Mouse (Mus musculus): ENCODE measurements at regions not wholly inside any gene's neighbourhood (a gene's known extent, or its start where the extent isn't known, plus 50 kb on each side); places are given as distances from the start of the nearest gene placed in this dataset.
A peak's percentile ranks its signal among the peaks of the same experiment; 100 is the strongest.
"Not testable (repeated sequence)": the region's sequence is repeated elsewhere in the genome, so short reads cannot be mapped to it uniquely, and the experiment has no call there.

GRCm38 (mm10) chr17:63704991-63705390 lies 157.9 kb upstream of the Fer start:
- peak; percentile 14 for DNase-seq (ENCODE audit: inconsistent ontology term)

DNA sequence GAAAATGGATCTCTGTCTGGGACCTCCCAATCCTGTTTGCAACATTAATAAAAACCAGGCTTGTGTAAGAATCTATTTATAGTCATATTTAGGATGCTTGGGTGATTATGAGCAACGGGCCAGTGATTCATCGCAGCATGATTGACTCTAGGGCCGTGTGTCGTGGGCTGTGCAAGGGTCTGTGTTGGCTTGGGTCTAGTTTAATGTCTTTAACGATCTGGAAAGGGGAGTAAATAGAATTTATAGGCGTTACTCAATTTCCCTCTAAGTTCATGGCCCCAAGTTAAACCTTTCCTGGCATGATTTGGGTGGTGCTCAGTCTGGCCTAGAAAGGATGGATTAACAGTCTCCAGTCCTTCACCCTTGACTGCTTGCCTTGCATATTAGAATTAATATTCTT lies 149.9 kb upstream of the Fer start:
- DNase-seq (ENCODE audit: inconsistent ontology term): peak; percentile 73

- no peak for DNase-seq (ENCODE audit: inconsistent ontology term)
These were observed 147.2 kb upstream of the Fer start for GRCm38 (mm10) chr17:63715687-63716086.

DNA sequence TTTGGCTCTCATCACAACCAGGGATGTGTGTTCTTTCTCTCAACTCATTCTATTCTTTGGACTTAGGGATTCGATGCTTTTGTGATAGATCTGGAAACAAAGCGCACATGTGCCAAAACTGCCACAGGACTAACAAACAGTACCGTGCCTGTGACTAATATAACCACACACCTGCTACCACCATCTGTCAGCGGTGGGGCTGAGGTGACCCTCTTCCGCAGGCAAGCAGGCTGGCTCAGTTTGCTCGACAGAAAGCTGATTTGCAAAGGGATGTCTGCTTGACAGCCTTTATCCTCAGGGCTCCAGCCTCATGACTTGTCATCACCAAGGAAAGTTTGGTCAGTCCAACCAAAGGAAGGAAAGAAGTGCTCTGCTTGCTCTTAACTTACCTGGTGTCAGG lies 146.7 kb upstream of the Fer start:
- no peak for DNase-seq (ENCODE audit: inconsistent ontology term)

DNA sequence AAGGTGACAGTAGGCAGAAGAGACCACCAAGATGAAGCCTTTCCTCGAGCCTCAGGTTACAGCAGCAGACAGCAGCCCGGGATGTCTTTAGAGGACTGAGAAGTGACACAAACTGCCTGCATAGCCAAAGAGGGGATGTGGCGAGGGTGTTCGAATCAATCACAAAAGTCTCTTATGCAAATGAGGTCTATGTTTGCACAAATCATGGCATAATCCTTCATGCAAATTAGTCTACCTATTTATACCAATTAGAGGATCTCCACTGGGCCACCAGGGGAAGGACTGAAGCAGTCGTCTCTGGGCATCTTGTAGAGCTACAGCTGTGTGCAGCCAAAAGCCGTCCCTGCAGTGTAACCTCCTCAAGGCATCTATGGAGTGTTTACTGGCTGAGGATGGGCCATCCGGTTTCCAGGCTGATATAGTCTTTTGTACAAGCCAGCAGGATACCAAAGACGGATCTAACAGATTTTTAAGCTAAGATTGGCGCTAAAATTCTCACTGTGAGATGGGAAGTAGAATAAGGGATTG lies 145.7 kb upstream of the Fer start:
- no peak for DNase-seq (ENCODE audit: inconsistent ontology term)

GRCm38 (mm10) chr17:63718972-63719715 lies 143.7 kb upstream of the Fer start:
- DNase-seq (ENCODE audit: inconsistent ontology term): no peak

DNA sequence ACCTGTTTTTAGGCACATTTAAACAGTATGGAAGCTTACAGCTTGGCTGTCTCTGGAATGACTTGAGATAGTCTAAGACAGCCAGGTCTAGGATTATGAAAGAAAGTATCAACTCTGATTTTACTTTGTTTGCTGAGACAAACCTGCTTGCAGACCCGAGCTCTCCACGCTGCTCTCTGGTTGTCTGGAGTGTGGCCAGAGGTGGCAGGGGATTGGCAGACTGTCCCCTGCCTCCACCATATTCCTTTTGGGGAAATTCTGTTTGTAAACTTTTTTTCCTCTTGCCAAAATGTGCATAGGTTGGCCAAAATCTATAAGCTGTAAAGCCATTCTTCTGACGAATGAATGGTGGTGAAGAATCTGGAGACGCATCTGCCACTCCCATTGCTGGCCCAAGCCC lies 143.1 kb upstream of the Fer start:
- no peak for DNase-seq (ENCODE audit: inconsistent ontology term)

GRCm38 (mm10) chr17:63720883-63721282 lies 142.0 kb upstream of the Fer start:
- no peak for DNase-seq (ENCODE audit: inconsistent ontology term)

GRCm38 (mm10) chr17:63722434-63723004 lies 140.3 kb upstream of the Fer start:
- no peak for DNase-seq (ENCODE audit: inconsistent ontology term)

DNA sequence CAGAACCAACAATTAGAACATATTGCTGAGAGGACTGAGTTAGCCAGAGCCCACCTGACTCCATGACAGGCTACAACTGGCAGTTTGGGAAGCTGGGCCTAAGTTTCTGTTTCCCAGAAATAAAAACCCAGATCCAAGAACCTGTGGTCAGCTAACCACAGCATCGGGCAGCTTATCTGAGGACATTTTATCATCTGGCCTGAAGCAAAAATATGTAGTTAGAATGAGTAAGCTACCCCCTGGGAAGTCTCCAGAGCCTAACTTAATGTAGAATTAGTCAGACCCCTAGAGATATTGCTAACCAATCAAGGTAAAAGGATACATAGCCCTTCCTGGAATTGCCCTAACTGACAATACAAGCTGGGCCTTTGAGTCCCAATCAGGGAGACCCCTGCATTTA lies 124.7 kb upstream of the Fer start:
- no peak for DNase-seq (ENCODE audit: inconsistent ontology term)

DNA sequence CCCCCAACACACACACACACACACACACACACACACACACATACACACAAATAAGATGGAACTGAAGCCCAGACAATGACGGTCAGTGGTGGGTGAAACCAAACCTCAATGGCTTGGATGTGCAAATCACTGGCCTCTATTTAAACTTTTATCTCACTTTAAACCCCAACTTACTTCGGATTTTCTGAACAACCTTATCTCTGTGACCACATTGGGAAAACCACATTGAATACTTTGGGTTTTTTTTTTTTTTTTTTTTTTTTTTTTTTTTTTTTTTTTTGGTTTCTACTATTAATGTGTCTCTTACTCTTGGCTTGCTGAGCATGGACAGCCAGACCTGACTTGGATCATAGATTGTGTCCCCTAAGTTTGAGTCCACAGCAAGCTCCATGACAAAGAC lies 123.2 kb upstream of the Fer start:
- DNase-seq (ENCODE audit: inconsistent ontology term): no peak

GRCm38 (mm10) chr17:63749257-63749656 lies 113.6 kb upstream of the Fer start:
- not testable (repeated sequence) for DNase-seq (ENCODE audit: inconsistent ontology term)

- DNase-seq (ENCODE audit: inconsistent ontology term): no peak
These were observed 108.5 kb upstream of the Fer start for GRCm38 (mm10) chr17:63754399-63754798.

DNA sequence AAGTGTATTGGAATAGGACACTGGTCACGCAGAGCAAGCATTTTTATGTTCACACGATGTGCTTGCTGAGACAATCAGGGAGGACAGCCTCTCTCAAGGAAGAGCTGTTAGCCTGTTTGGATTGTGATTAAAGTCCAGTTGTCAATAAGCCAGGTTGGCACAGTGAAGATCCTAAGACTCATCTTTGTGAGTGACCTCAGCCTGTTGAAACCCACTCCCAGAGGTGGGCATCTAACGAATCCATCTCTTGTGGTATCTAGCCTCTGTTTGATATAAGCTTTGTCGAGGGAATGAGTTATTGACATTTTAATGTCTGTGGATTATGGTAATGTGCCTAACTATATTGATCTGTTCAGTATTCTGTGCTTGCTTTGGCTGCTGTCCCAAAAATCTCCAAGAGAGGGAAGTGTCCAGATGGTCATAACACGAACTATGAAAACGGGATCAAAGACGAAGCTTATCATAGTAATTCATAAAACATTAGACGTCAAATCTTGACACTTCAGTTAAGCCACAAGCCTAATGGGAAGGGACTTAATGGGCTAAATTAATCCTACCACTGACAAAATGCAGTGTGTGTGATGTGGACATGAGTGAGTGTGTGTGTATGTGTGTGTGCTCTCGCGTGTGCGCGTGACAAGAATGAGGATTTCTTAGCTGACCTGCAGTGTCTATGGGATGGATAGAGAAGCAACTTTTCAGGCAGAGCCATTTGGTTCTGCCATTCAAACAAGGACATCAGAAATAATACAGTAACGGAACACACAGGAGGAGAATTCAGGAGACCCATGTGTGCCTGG lies 104.8 kb upstream of the Fer start:
- no peak for DNase-seq (ENCODE audit: inconsistent ontology term)

GRCm38 (mm10) chr17:63758817-63759404 lies 104.0 kb upstream of the Fer start:
- no peak for DNase-seq (ENCODE audit: inconsistent ontology term)

DNA sequence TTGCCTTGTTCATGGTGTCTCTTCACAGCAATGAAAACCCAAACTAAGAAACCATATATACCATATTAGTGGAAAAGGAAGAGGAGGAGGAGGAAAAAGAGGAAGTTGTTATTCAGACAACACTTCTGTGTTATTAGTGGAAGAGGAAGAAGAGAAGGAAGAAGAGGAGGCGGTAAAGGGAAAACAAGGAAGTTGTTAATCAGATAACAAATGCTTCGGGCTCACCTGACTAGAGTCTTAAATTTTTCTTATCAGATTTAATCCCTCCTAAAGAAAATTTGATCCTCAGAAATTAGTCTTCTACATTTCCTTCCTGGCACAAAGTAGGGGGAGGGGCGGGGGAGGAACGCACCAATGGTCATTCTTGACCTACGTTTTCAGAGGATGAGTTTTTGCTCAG lies 101.8 kb upstream of the Fer start:
- DNase-seq (ENCODE audit: inconsistent ontology term): no peak

DNA sequence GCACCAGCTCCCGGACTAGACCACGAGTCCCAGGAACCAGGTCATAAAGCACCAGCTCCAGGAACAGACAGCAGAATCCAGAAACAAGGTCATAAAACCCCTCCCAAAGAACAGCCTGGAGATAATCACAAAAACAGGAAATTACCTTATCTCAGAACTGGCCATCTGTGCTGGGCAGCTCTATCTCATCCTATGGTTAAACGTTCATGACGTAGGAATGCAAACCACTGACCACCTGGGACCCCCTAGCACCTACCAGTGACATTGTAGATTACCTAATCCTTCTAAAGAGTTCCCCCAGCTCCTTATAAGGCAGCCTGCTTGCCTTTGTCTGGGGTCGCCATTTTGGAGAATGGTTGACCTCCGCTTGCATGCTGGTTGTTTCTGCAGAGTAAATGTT lies 91.8 kb upstream of the Fer start:
- no peak for DNase-seq (ENCODE audit: inconsistent ontology term)

DNA sequence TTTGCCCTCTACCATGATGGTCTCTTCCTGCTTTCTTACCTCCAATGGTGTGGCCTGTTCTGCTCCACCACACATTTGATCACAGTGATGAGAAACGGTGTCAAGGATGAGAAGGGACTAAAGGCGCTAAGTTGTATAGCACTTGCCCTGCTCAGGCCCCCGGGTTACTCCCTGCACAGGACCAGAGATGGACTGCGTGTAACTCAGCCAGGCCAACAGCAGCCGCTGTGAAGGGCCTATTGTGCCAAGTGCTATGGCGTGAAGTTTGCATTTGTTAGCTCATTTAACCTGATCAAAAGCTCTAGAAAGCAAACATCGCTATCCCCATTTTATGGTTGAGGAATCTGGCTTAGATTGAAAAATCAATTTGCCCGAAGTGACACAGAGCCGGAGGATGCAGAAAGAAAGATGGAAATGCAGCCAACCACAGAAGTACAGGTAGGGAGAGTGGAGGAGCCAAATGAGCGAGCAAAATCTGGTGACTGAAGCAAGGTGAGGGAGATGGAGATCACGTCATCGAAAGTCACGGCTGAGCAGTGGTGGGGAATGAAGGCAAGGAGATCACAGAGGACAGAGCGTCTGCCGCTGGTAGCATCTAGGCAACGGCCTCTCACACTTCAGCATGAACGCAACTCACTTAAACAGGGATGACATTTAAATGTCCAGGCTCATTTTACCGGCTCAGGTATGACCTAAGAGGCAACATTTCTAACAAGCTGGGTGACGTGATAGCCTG lies 78.3 kb upstream of the Fer start:
- no peak for DNase-seq (ENCODE audit: inconsistent ontology term)

GRCm38 (mm10) chr17:63786444-63786843 lies 76.4 kb upstream of the Fer start:
- no peak for DNase-seq (ENCODE audit: inconsistent ontology term)

DNA sequence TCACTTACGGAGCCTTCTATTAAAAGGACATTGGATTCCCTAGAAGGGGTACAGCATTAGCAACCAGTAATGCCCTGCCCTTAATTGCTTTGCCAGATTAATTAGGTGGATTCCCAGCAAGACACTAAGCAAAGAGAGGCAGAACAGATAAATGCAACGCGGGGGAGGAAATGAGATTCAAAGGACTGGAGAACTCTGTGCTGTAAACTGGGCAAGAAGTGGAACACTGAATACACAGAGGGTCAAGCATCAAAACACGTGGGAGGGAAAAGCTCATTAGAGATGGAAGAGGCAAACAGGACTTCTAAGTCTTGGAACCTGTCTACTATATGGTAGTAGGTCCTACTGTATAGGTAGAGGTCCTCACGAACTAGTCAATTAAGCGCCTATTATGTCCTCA lies 68.5 kb upstream of the Fer start:
- DNase-seq (ENCODE audit: inconsistent ontology term): peak; percentile 27

- DNase-seq (ENCODE audit: inconsistent ontology term): no peak
These were observed 64.5 kb upstream of the Fer start for GRCm38 (mm10) chr17:63798381-63798780.
